Mouse (Mus musculus) lung, embryonic 14.5 days (tissue): ENCODE data around the gene Ahdc1. TPM values are rescaled to one million over a fixed set of nuclear protein-coding genes. Genes with fewer than 3 reads are reported as not detected.

ENCODE experiments used
- ATAC-seq: fragments of 200-750 bp; cut with Nextera tagmentation; 2 replicates; pipeline ENCODE4 v1.8.0; 2017; ENCODE audit warnings: mild to moderate bottlenecking, moderate TSS enrichment, moderate library complexity; ENCODE audit not compliant: insufficient read depth
- DNase-seq: peaks from one replicate; pipeline ENCODE4 v3.0.0-alpha.2; 2015
- H3K27ac ChIP-seq: fragments of 300-500 bp; sonication (generic); 2 replicates; pipeline ENCODE4 v1.5.1; 2014; ENCODE audit warnings: low read depth, mild to moderate bottlenecking, moderate library complexity
- H3K27me3 ChIP-seq: fragments of 300-500 bp; sonication (generic); 2 replicates; pipeline ENCODE4 v1.6.1; 2014; ENCODE audit warnings: low read length, control low read depth; ENCODE audit not compliant: insufficient read depth
- H3K36me3 ChIP-seq: fragments of 300-500 bp; sonication (generic); 2 replicates; pipeline ENCODE4 v1.6.1; 2014; ENCODE audit warnings: control low read depth; ENCODE audit not compliant: insufficient read depth
- H3K4me1 ChIP-seq: fragments of 300-500 bp; sonication (generic); 2 replicates; pipeline ENCODE4 v1.6.1; 2014; ENCODE audit warnings: antibody characterized with exemption, control low read depth; ENCODE audit not compliant: insufficient read depth
- H3K4me2 ChIP-seq: fragments of 300-500 bp; sonication (generic); 2 replicates; pipeline ENCODE4 v1.6.1; 2014; ENCODE audit warnings: mild to moderate bottlenecking
- H3K4me3 ChIP-seq: fragments of 300-500 bp; sonication (generic); 2 replicates; pipeline ENCODE4 v1.5.1; 2014; ENCODE audit warnings: low read depth, low read length
- H3K9ac ChIP-seq: fragments of 300-500 bp; sonication (generic); 2 replicates; pipeline ENCODE4 v1.6.1; 2014
- H3K9me3 ChIP-seq: fragments of 300-500 bp; sonication (generic); 2 replicates; pipeline ENCODE4 v1.6.1; 2016; ENCODE audit warnings: low read depth, low read length, control low read depth
- CTCF ChIP-seq: IDR thresholded peaks from 2 replicates; pipeline ENCODE4 v1.5.1; 2016; ENCODE audit warnings: antibody characterized with exemption, low read depth
- WGBS: fragments of 180-500 bp; shearing (Covaris S2); extraction: QIAGEN DNeasy Blood & Tissue Kit; methylation state at CpG from one replicate; pipeline ENCODE4 v1.1.7; 2014; 5-methylcytosine and 5-hydroxymethylcytosine counted together
- polyA plus RNA-seq: library from polyadenylated mRNA; unstranded; fragments of >200 nt; fragmentation: Nextera tagmentation; extraction: Ambion mirVana; gene quantifications from 2 replicates; pipeline ENCODE4 v1.2.1, GENCODE M21; 2014

Gene Ahdc1
- polyA plus RNA-seq, 1 experiment from 2014 or later = 10.5 TPM

GRCm38 (mm10) chr4:133049071-133049920, 38.2 kb downstream of the Ahdc1 start:
- no peaks in the 10 kb centered on the region for H3K9me3 ChIP-seq
- no peak for TF ChIP-seq CTCF
- no peak for ATAC-seq
- no peaks in the 10 kb centered on the region for H3K27me3 ChIP-seq
- peaks cover 58% of the 10 kb centered on the region for H3K4me1 ChIP-seq
- 0 out of 2 replicates have a peak overlapping the region, but pooled peaks have one; percentile 1 for H3K9ac ChIP-seq
- peak overlapping the region; percentile 44; the same call in 1 of the 2 replicates for H3K27ac ChIP-seq
- H3K36me3 ChIP-seq = 0 out of 2 replicates have a peak, but pooled peaks cover 7% of the 10 kb centered on the region
- WGBS = 46% methylated on average over 19 of the region's 19 CpGs
- no peak overlapping the region for H3K4me2 ChIP-seq
- H3K4me3 ChIP-seq = no peak overlapping the region
- DNase-seq = no peak

DNA sequence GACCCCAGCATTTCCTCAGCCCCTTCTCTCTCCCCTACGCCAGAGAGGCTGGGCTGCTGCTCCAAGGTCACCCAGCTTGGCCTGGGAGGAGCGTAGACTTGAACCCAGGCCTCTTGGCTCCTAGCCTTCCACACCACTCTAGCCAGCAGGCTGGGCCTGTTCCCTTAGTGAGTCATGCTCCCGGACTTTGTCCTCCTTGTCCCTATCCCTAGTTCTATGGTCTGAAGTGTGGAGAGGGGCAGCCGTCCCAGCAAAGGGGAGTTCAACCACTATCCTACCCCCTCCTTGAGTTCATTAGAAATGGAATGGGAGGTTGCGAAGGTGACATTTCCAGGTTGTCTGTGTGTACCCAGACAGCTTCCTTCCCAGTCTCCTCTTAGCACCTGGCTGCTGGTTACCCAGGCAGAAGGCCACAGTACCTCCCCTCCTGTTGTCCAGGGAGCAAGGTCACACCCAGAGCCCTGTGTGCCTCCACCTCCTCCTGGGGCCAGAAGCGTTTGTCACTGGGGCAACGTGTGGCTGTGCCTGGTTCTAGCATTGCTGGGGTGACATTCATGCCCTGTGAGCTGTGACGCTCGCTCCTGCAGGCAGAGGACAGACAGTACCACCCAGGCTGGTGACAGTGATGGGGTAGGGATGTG, 39.3 kb downstream of the Ahdc1 start:
- Histone ChIP-seq H3K9me3 (no peaks in the 10 kb centered on the region), H3K4me3 (no peak overlapping the region), H3K9ac (no peak overlapping the region), H3K4me2 (no peak overlapping the region), H3K27me3 (no peaks in the 10 kb centered on the region), H3K36me3 (peaks cover 12% of the 10 kb centered on the region; the same call in 1 of the 2 replicates), H3K27ac (no peak overlapping the region), H3K4me1 (peaks cover 50% of the 10 kb centered on the region)
- WGBS = 64% methylated on average over 9 of the region's 9 CpGs
- TF ChIP-seq CTCF = no peak
- DNase-seq (no peak), ATAC-seq (no peak)

DNA sequence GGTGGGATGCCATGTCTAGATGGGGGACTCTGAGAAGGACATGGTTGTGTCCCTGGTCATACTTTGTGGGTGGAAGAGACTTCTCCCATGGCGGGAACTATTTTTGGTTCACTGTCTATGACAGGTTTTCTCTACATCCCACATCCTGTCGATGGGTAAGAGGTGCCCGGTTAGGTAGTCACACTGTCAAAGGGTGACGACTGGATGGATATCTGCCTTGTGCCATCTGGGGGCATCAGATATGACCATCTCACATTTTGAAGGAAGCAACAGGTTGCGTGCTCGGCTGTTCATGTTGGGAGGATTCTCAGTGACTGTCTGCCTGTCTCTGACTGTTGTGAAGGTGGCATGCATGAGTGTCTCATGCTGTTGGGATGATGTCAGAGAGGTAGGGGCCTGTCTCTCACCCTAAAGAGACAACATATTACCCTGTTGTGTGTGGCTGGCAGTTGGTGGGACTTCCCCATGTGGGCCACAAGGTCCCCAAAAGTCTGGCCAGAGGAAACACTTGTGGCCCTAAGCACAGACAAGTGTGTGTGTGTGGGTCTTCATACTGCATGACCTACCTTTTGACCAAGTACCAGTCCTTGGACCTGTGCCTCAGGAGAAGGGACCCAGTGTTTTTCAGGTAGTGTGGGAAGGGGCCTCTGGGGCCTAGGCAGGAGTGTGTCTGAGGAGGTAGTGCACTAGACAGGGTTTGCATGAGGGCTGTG, 39.9 kb downstream of the Ahdc1 start:
- no peak for TF ChIP-seq CTCF
- 74% methylated on average over 6 of the region's 6 CpGs for WGBS
- peaks cover 16% of the 10 kb centered on the region; the same call in 1 of the 2 replicates for H3K36me3 ChIP-seq
- DNase-seq = no peak
- no peak overlapping the region for H3K27ac ChIP-seq
- no peak overlapping the region for H3K4me2 ChIP-seq
- no peaks in the 10 kb centered on the region for H3K27me3 ChIP-seq
- no peaks in the 10 kb centered on the region for H3K9me3 ChIP-seq
- no peak overlapping the region for H3K4me3 ChIP-seq
- no peak overlapping the region for H3K9ac ChIP-seq
- no peak for ATAC-seq
- peaks cover 50% of the 10 kb centered on the region for H3K4me1 ChIP-seq

- TF ChIP-seq CTCF = no peak
Observed at GRCm38 (mm10) chr4:133051550-133051865, 40.4 kb downstream of the Ahdc1 start.

GRCm38 (mm10) chr4:133052029-133052745, 41.1 kb downstream of the Ahdc1 start:
- Histone ChIP-seq H3K9ac (no peak overlapping the region), H3K27ac (peak overlapping the region; percentile 60; the same call in 1 of the 2 replicates), H3K27me3 (no peaks in the 10 kb centered on the region), H3K4me1 (peaks cover 49% of the 10 kb centered on the region), H3K9me3 (no peaks in the 10 kb centered on the region), H3K36me3 (peaks cover 16% of the 10 kb centered on the region; the same call in 1 of the 2 replicates), H3K4me2 (no peak overlapping the region), H3K4me3 (no peak overlapping the region)
- DNase-seq (no peak), ATAC-seq (no peak)
- WGBS = 51% methylated on average over 6 of the region's 6 CpGs
- no peak for TF ChIP-seq CTCF

More at GRCm38 (mm10) chr4:133051550-133051865, 40.4 kb downstream of the Ahdc1 start:
- no peak for ATAC-seq
- no peak for DNase-seq
- H3K27ac ChIP-seq = peak overlapping the region; percentile 60; the same call in 1 of the 2 replicates
- H3K9me3 ChIP-seq = no peaks in the 10 kb centered on the region
- no peak overlapping the region for H3K4me2 ChIP-seq
- WGBS = 51% methylated on average over 14 of the region's 14 CpGs
- peaks cover 50% of the 10 kb centered on the region for H3K4me1 ChIP-seq
- H3K4me3 ChIP-seq = no peak overlapping the region
- no peaks in the 10 kb centered on the region for H3K27me3 ChIP-seq
- no peak overlapping the region for H3K9ac ChIP-seq
- H3K36me3 ChIP-seq = peaks cover 16% of the 10 kb centered on the region; the same call in 1 of the 2 replicates

- Histone ChIP-seq H3K4me1 (peaks cover 50% of the 10 kb centered on the region), H3K9ac (no peak overlapping the region), H3K9me3 (no peaks in the 10 kb centered on the region), H3K4me2 (no peak overlapping the region), H3K27me3 (no peaks in the 10 kb centered on the region), H3K36me3 (peaks cover 21% of the 10 kb centered on the region; the same call in 1 of the 2 replicates), H3K4me3 (no peak overlapping the region), H3K27ac (no peak overlapping the region)
- WGBS = 79% methylated on average over 13 of the region's 13 CpGs
- DNase-seq (no peak), ATAC-seq (no peak)
- TF ChIP-seq CTCF = no peak
Observed at GRCm38 (mm10) chr4:133052995-133053572, 42.0 kb downstream of the Ahdc1 start.
